Mouse (Mus musculus) MEL (cell line): ENCODE measurements around the gene Odf3b.

Experiments
- CHD2 ChIP-seq: IDR thresholded peaks from 2 replicates; pipeline ENCODE4 v1.6.1; 2011; ENCODE audit warnings: low read length, improper control_type of control experiment
- CTCF ChIP-seq, 3 experiments: IDR thresholded peaks in 2 of 3; conservative IDR thresholded peaks in 1 of 3; 2 replicates each; pipeline ENCODE4 v1.5.1; 2011 to 2012; ENCODE audit warnings: low read length in 3 of 3, low read depth in 2 of 3, mild to moderate bottlenecking in 2 of 3, improper control_type of control experiment in 1 of 3, inconsistent platforms in 1 of 3, mixed read lengths in 1 of 3, moderate library complexity in 1 of 3; ENCODE audit not compliant: control insufficient read depth in 1 of 3, insufficient read depth in 1 of 3, poor library complexity in 1 of 3, severe bottlenecking in 1 of 3
- GATA1 ChIP-seq: IDR thresholded peaks from 2 replicates; pipeline ENCODE4 v1.6.1; 2011; ENCODE audit warnings: low read depth, low read length, improper control_type of control experiment
- MAFK ChIP-seq: IDR thresholded peaks from 2 replicates; pipeline ENCODE4 v1.6.1; 2011; ENCODE audit warnings: low read depth, mild to moderate bottlenecking, low read length, improper control_type of control experiment, borderline replicate concordance
- MXI1 ChIP-seq: IDR thresholded peaks from 2 replicates; pipeline ENCODE4 v1.6.1; 2011; ENCODE audit warnings: mild to moderate bottlenecking, low read depth, low read length, improper control_type of control experiment
- POLR2A ChIP-seq, 2 experiments: IDR thresholded peaks; 2 replicates each; pipeline ENCODE4 v1.6.1; 2011 to 2012; ENCODE audit warnings: low read length in 2 of 2, mild to moderate bottlenecking in 2 of 2, control low read depth in 1 of 2, improper control_type of control experiment in 1 of 2, low read depth in 1 of 2, moderate library complexity in 1 of 2; ENCODE audit not compliant: control insufficient read depth in 1 of 2, insufficient read depth in 1 of 2, poor library complexity in 1 of 2
- POLR2AphosphoS2 ChIP-seq: IDR thresholded peaks from 2 replicates; pipeline ENCODE4 v1.6.1; 2011; ENCODE audit warnings: low read length, improper control_type of control experiment
- USF1 ChIP-seq: IDR thresholded peaks from 2 replicates; pipeline ENCODE4 v1.6.1; 2014; ENCODE audit warnings: low read depth, mild to moderate bottlenecking, inconsistent platforms, low read length, improper control_type of control experiment, moderate library complexity

DNA sequence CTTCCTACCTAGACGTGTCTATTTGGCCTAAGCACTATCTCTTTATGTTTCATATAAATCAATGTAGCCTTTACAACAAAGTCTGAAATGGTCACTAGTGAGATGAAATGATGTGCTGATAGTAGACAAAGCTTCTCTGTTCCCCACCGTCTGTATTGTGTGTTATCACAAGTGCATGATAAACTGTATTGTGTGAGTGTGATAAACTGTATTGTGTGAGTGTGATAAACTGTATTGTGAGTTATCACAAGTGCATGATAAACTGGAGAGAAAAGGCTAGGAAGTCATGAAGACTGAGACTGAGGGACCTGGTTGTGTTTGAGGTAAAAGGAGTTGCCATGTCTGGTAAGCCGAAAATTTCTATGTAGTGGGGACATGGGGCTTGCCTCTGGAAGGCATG is 20.3 kb downstream of the Odf3b start:
- no peak for TF ChIP-seq POLR2AphosphoS2
- no peak for TF ChIP-seq POLR2A (IDR thresholded peaks at IDR 0.05; ENCODE audit: control insufficient read depth in 1 of 2, insufficient read depth in 1 of 2, low read depth in 1 of 2, low read length in 2 of 2, poor library complexity in 1 of 2)
- no peak for TF ChIP-seq CHD2
- no peak for TF ChIP-seq MXI1
- no peak for TF ChIP-seq USF1
- TF ChIP-seq MAFK: no peak
- no peak for TF ChIP-seq CTCF (IDR thresholded peaks at IDR 0.05 in 2 of 3, conservative IDR thresholded peaks at IDR 0.05 in 1 of 3; ENCODE audit: control insufficient read depth in 1 of 3, insufficient read depth in 1 of 3, low read depth in 2 of 3, low read length in 3 of 3, poor library complexity in 1 of 3, severe bottlenecking in 1 of 3)
- peak; percentile 82 for TF ChIP-seq GATA1
